Mouse (Mus musculus): ENCODE results near the gene Vat1l. TPM values are rescaled to one million over a fixed set of nuclear protein-coding genes. Genes with fewer than 3 reads are reported as not detected.
A peak's percentile ranks its signal among the peaks of the same experiment; 100 is the strongest.

Gene Vat1l
- polyA plus RNA-seq, 1 experiment from 2014 or later, result 42.1 TPM

DNA sequence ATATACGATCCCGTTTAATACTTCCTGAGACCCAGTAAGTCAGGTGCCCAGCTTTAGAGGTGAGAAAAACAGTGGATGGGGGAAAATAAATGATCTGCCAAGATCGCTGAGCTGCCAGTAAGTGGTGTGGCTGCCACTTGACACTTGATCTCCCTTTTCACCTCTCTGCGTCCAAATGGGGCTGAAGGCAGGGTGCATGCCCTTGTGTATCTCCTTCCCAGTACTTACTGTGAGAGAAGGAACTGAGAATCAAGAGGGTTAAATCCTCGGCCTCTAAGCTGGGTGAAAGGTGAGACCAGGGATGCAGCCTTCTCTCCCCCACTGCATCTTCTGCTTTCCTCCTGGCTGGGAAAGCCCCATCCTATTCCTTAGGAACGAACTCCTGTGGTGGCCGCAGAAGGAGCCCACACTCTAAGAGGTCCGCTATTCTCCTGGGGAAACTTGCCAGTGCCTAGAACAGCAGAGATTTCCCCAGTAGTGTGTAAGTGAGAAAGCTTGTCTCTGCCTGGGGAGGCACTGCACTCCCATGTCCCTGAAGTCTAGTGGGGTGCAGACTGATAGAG is 1.1 kb downstream of the Vat1l start:
- Histone ChIP-seq H3K4me1 (ENCODE audit: control insufficient read depth, insufficient read depth, low read length) (0 out of 2 replicates have a peak, but pooled peaks cover 14% of the 10 kb centered on the region), H3K27ac (ENCODE audit: low read depth, low read length) (peak overlapping the region; percentile 16; the same call in 1 of the 2 replicates), H3K36me3 (ENCODE audit: control insufficient read depth, insufficient read depth, low read length) (no peaks in the 10 kb centered on the region), H3K4me3 (ENCODE audit: low read depth, low read length) (peak overlapping the region; percentile 58), H3K4me2 (ENCODE audit: low read depth, low read length) (peak overlapping the region; percentile 75), H3K9ac (replicated peaks; ENCODE audit: low read depth, low read length) (peak overlapping the region; percentile 26), H3K9me3 (ENCODE audit: control insufficient read depth, low read length) (no peaks in the 10 kb centered on the region), H3K27me3 (ENCODE audit: control insufficient read depth, insufficient read depth, low read length) (no peaks in the 10 kb centered on the region)
- WGBS, result 3% methylated on average over 8 of the region's 8 CpGs
- ATAC-seq (ENCODE audit: low read depth), result no peak

DNA sequence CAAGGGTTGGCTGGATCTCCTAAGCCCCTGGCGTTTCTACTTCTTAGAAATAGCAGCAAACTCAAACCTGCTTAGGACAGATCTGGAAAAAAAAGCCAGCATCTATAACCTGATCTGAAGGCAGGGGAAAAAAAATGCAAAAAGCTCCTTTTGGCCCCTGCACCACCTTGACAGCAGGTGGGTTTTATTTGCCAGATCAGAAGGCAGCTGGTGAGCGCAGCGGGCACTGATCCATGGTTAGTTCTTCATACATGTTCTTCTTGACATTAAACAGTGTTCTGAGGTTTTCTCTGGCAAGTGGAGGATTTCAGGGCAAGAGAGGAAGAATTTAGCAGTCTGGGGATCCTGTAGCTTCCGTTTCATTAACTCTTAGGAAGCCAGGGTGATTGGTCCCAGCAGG is 1.6 kb downstream of the Vat1l start:
- 0 out of 2 replicates have a peak overlapping the region, but pooled peaks have one; percentile 16 for H3K27ac ChIP-seq (ENCODE audit: low read depth, low read length)
- H3K36me3 ChIP-seq (ENCODE audit: control insufficient read depth, insufficient read depth, low read length), result no peaks in the 10 kb centered on the region
- H3K27me3 ChIP-seq (ENCODE audit: control insufficient read depth, insufficient read depth, low read length), result no peaks in the 10 kb centered on the region
- no peak for ATAC-seq (ENCODE audit: low read depth)
- 50% methylated on average over 4 of the region's 4 CpGs for WGBS
- peak overlapping the region; percentile 58 for H3K4me3 ChIP-seq (ENCODE audit: low read depth, low read length)
- no peaks in the 10 kb centered on the region for H3K9me3 ChIP-seq (ENCODE audit: control insufficient read depth, low read length)
- peak overlapping the region; percentile 26 for H3K9ac ChIP-seq (replicated peaks; ENCODE audit: low read depth, low read length)
- peak overlapping the region; percentile 75 for H3K4me2 ChIP-seq (ENCODE audit: low read depth, low read length)
- 0 out of 2 replicates have a peak, but pooled peaks cover 14% of the 10 kb centered on the region for H3K4me1 ChIP-seq (ENCODE audit: control insufficient read depth, insufficient read depth, low read length)

- Histone ChIP-seq H3K27me3 (ENCODE audit: control insufficient read depth, insufficient read depth, low read length) (no peaks in the 10 kb centered on the region), H3K9me3 (ENCODE audit: control insufficient read depth, low read length) (no peaks in the 10 kb centered on the region), H3K4me3 (ENCODE audit: low read depth, low read length) (no peak overlapping the region), H3K27ac (ENCODE audit: low read depth, low read length) (no peak overlapping the region), H3K4me2 (ENCODE audit: low read depth, low read length) (no peak overlapping the region), H3K9ac (replicated peaks; ENCODE audit: low read depth, low read length) (no peak overlapping the region), H3K4me1 (ENCODE audit: control insufficient read depth, insufficient read depth, low read length) (no peaks in the 10 kb centered on the region), H3K36me3 (ENCODE audit: control insufficient read depth, insufficient read depth, low read length) (no peaks in the 10 kb centered on the region)
- WGBS, result 78% methylated on average over 3 of the region's 3 CpGs
- no peak for ATAC-seq (ENCODE audit: low read depth)
Observed at GRCm38 (mm10) chr8:114220779-114221178, 15.4 kb downstream of the Vat1l start.

DNA sequence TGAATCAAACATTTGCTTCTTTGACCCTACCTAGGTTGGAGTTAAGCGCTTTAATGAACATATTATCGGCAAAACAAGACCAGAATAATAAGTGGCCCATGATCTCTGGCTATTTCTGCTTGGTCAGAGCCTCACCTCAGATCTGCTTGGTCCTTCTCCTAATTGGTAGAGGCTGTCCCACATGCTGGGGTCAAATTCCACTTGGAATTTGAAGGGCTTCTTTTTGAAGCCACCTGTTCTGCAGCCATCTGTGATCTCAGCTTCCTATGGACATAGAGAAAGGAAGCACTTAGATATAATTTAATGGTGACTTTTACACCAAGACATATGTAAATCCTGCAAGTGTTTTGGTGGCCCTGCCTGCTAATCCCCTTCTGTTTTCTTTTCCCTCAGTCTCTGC is 16.6 kb downstream of the Vat1l start:
- 97% methylated on average over 2 of the region's 2 CpGs for WGBS
- no peak overlapping the region for H3K27ac ChIP-seq (ENCODE audit: low read depth, low read length)
- no peaks in the 10 kb centered on the region for H3K36me3 ChIP-seq (ENCODE audit: control insufficient read depth, insufficient read depth, low read length)
- no peaks in the 10 kb centered on the region for H3K4me1 ChIP-seq (ENCODE audit: control insufficient read depth, insufficient read depth, low read length)
- no peak for ATAC-seq (ENCODE audit: low read depth)
- no peaks in the 10 kb centered on the region for H3K27me3 ChIP-seq (ENCODE audit: control insufficient read depth, insufficient read depth, low read length)
- no peak overlapping the region for H3K9ac ChIP-seq (replicated peaks; ENCODE audit: low read depth, low read length)
- H3K4me3 ChIP-seq (ENCODE audit: low read depth, low read length), result no peak overlapping the region
- H3K4me2 ChIP-seq (ENCODE audit: low read depth, low read length), result no peak overlapping the region
- H3K9me3 ChIP-seq (ENCODE audit: control insufficient read depth, low read length), result no peaks in the 10 kb centered on the region

- no peaks in the 10 kb centered on the region for H3K9me3 ChIP-seq (ENCODE audit: control insufficient read depth, low read length)
- ATAC-seq (ENCODE audit: low read depth), result no peak
- 77% methylated on average over 2 of the region's 2 CpGs for WGBS
Observed at GRCm38 (mm10) chr8:114224001-114224400, 18.6 kb downstream of the Vat1l start.

GRCm38 (mm10) chr8:114251321-114252065 is 46.1 kb downstream of the Vat1l start:
- Histone ChIP-seq H3K4me3 (ENCODE audit: low read depth, low read length) (no peak overlapping the region), H3K9ac (replicated peaks; ENCODE audit: low read depth, low read length) (no peak overlapping the region), H3K4me2 (ENCODE audit: low read depth, low read length) (no peak overlapping the region), H3K27me3 (ENCODE audit: control insufficient read depth, insufficient read depth, low read length) (no peaks in the 10 kb centered on the region), H3K4me1 (ENCODE audit: control insufficient read depth, insufficient read depth, low read length) (no peaks in the 10 kb centered on the region), H3K9me3 (ENCODE audit: control insufficient read depth, low read length) (no peaks in the 10 kb centered on the region), H3K36me3 (ENCODE audit: control insufficient read depth, insufficient read depth, low read length) (no peaks in the 10 kb centered on the region), H3K27ac (ENCODE audit: low read depth, low read length) (no peak overlapping the region)
- 96% methylated on average over 3 of the region's 3 CpGs for WGBS
- ATAC-seq (ENCODE audit: low read depth), result no peak

More at GRCm38 (mm10) chr8:114224001-114224400, 18.6 kb downstream of the Vat1l start:
- no peak overlapping the region for H3K4me2 ChIP-seq (ENCODE audit: low read depth, low read length)
- no peaks in the 10 kb centered on the region for H3K27me3 ChIP-seq (ENCODE audit: control insufficient read depth, insufficient read depth, low read length)
- no peak overlapping the region for H3K4me3 ChIP-seq (ENCODE audit: low read depth, low read length)
- H3K9ac ChIP-seq (replicated peaks; ENCODE audit: low read depth, low read length), result no peak overlapping the region
- H3K4me1 ChIP-seq (ENCODE audit: control insufficient read depth, insufficient read depth, low read length), result no peaks in the 10 kb centered on the region
- no peak overlapping the region for H3K27ac ChIP-seq (ENCODE audit: low read depth, low read length)
- H3K36me3 ChIP-seq (ENCODE audit: control insufficient read depth, insufficient read depth, low read length), result no peaks in the 10 kb centered on the region

- peak; percentile 17; the same call in 1 of the 2 replicates for ATAC-seq (ENCODE audit: low read depth)
- 57% methylated on average over 4 of the region's 4 CpGs for WGBS
- Histone ChIP-seq H3K4me1 (ENCODE audit: control insufficient read depth, insufficient read depth, low read length) (no peaks in the 10 kb centered on the region), H3K4me3 (ENCODE audit: low read depth, low read length) (no peak overlapping the region), H3K36me3 (ENCODE audit: control insufficient read depth, insufficient read depth, low read length) (no peaks in the 10 kb centered on the region), H3K9me3 (ENCODE audit: control insufficient read depth, low read length) (no peaks in the 10 kb centered on the region), H3K4me2 (ENCODE audit: low read depth, low read length) (no peak overlapping the region), H3K27me3 (ENCODE audit: control insufficient read depth, insufficient read depth, low read length) (no peaks in the 10 kb centered on the region), H3K27ac (ENCODE audit: low read depth, low read length) (no peak overlapping the region), H3K9ac (replicated peaks; ENCODE audit: low read depth, low read length) (no peak overlapping the region)
Observed at GRCm38 (mm10) chr8:114258685-114259084, 53.3 kb downstream of the Vat1l start.

DNA sequence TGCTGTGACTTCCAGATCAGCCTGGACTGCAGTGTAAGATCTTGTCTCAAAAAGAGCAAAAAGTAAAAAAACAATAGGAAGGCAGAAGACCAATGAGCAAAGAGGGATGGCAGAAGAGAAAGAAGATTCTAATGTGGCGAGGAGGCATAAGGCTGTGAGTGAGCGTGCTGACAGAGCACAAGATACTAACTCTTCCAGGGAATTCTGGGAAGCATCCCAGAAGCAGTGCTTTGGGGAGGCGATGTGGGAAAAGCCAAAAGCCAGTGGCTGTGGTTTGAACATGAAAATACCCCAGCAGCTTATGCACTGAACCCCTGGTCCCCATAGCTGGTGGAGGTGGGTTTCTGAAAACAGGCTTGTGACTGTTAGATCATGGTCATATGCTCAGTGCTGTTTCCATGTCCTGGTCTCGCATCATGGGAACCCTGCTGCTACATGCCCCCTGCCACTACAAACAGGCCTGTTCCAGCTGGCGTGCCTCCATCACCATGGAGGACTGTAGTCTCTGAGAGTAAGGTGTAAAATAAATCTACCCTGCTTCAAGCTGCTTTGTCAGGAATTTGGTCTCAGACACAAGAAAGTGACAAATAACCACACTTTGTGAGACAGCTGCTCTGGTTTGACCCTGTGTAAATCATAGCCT is 54.4 kb downstream of the Vat1l start:
- Histone ChIP-seq H3K9me3 (ENCODE audit: control insufficient read depth, low read length) (no peaks in the 10 kb centered on the region), H3K27ac (ENCODE audit: low read depth, low read length) (peak overlapping the region; percentile 22; the same call in 1 of the 2 replicates), H3K27me3 (ENCODE audit: control insufficient read depth, insufficient read depth, low read length) (no peaks in the 10 kb centered on the region), H3K9ac (replicated peaks; ENCODE audit: low read depth, low read length) (no peak overlapping the region), H3K4me2 (ENCODE audit: low read depth, low read length) (no peak overlapping the region), H3K4me3 (ENCODE audit: low read depth, low read length) (no peak overlapping the region), H3K36me3 (ENCODE audit: control insufficient read depth, insufficient read depth, low read length) (no peaks in the 10 kb centered on the region), H3K4me1 (ENCODE audit: control insufficient read depth, insufficient read depth, low read length) (no peaks in the 10 kb centered on the region)
- ATAC-seq (ENCODE audit: low read depth), result no peak
- 62% methylated on average over 5 of the region's 5 CpGs for WGBS

GRCm38 (mm10) chr8:114262331-114262730 is 56.9 kb downstream of the Vat1l start:
- Histone ChIP-seq H3K4me3 (ENCODE audit: low read depth, low read length) (no peak overlapping the region), H3K9me3 (ENCODE audit: control insufficient read depth, low read length) (no peaks in the 10 kb centered on the region), H3K36me3 (ENCODE audit: control insufficient read depth, insufficient read depth, low read length) (no peaks in the 10 kb centered on the region), H3K27me3 (ENCODE audit: control insufficient read depth, insufficient read depth, low read length) (no peaks in the 10 kb centered on the region), H3K9ac (replicated peaks; ENCODE audit: low read depth, low read length) (no peak overlapping the region), H3K27ac (ENCODE audit: low read depth, low read length) (no peak overlapping the region), H3K4me2 (ENCODE audit: low read depth, low read length) (no peak overlapping the region), H3K4me1 (ENCODE audit: control insufficient read depth, insufficient read depth, low read length) (no peaks in the 10 kb centered on the region)
- no peak for ATAC-seq (ENCODE audit: low read depth)
- WGBS, result 64% methylated on average over 2 of the region's 2 CpGs

Measured in neural tube, embryonic 14.5 days (tissue).